Mouse (Mus musculus): ENCODE data around the gene Fam172a.

GRCm38 (mm10) chr13:77826138-77826537 lies 124.3 kb downstream of the Fam172a start:
- TF ChIP-seq EP300 (IDR thresholded peaks at IDR 0.05; ENCODE audit: low read depth) (no peak), CTCF (IDR thresholded peaks at IDR 0.05; ENCODE audit: low read depth) (no peak)

All from liver, postnatal 0 days (tissue).